Mouse (Mus musculus) liver, adult 2 months (tissue): ENCODE measurements at regions not wholly inside any gene's neighbourhood (a gene's known extent, or its start where the extent isn't known, plus 50 kb on each side); places are given as distances from the start of the nearest gene placed in this dataset.
"Not testable (repeated sequence)": the region's sequence is repeated elsewhere in the genome, so short reads cannot be mapped to it uniquely, and the experiment has no call there.

ENCODE experiments used
- DNase-seq: peaks from one replicate; pipeline ENCODE4 v3.0.0-alpha.2; 2011; ENCODE audit warnings: low read depth, low spot score; ENCODE audit errors: extremely low read depth
- H3K27ac ChIP-seq: fragments of 200-500 bp; replicated peaks from 2 replicates; pipeline ENCODE4 v1.5.1; 2012; ENCODE audit warnings: low read depth, mild to moderate bottlenecking, control low read depth, inconsistent platforms, low read length; ENCODE audit not compliant: insufficient read depth
- H3K27me3 ChIP-seq: fragments of 200-500 bp; 2 replicates; pipeline ENCODE4 v1.6.1; 2012; ENCODE audit warnings: mild to moderate bottlenecking, moderate library complexity, low read length, inconsistent platforms; ENCODE audit not compliant: control insufficient read depth, insufficient read depth
- H3K36me3 ChIP-seq: fragments of 200-500 bp; 2 replicates; pipeline ENCODE4 v1.6.1; 2012; ENCODE audit warnings: low read length, inconsistent platforms; ENCODE audit not compliant: control insufficient read depth, insufficient read depth
- H3K4me1 ChIP-seq: fragments of 200-500 bp; 2 replicates; pipeline ENCODE4 v1.6.1; 2011; ENCODE audit warnings: low read length; ENCODE audit not compliant: control insufficient read depth, insufficient read depth
- H3K4me3 ChIP-seq: fragments of 200-500 bp; 2 replicates; pipeline ENCODE4 v1.5.1; 2011; ENCODE audit warnings: low read depth, mild to moderate bottlenecking, control low read depth, low read length, moderate library complexity; ENCODE audit not compliant: insufficient read depth
- H3K79me2 ChIP-seq: fragments of 200-500 bp; 2 replicates; pipeline ENCODE4 v1.6.1; 2012; ENCODE audit warnings: inconsistent platforms, mild to moderate bottlenecking, low read length, moderate library complexity; ENCODE audit not compliant: control insufficient read depth, insufficient read depth
- H3K9ac ChIP-seq: fragments of 200-500 bp; 2 replicates; pipeline ENCODE4 v1.6.1; 2012; ENCODE audit warnings: low read depth, mild to moderate bottlenecking, control low read depth, inconsistent platforms, low read length
- CTCF ChIP-seq: fragments of 200-500 bp; IDR thresholded peaks from 2 replicates; pipeline ENCODE4 v1.5.1; 2011; ENCODE audit warnings: low read depth, low read length, control low read depth
- POLR2A ChIP-seq: fragments of 200-500 bp; IDR thresholded peaks from 2 replicates; pipeline ENCODE4 v1.6.1; 2011; ENCODE audit warnings: low read length, control low read depth; ENCODE audit not compliant: insufficient read depth; ENCODE audit errors: extremely low read depth
- WGBS: fragments of 180-500 bp; shearing (Covaris S2); methylation state at CpG from one replicate; pipeline ENCODE4 v1.1.7; 2018; 5-methylcytosine and 5-hydroxymethylcytosine counted together

- 0 out of 2 replicates have a peak, but pooled peaks cover 2% of the 10 kb centered on the region for H3K4me1 ChIP-seq
- DNase-seq = no peak
- H3K36me3 ChIP-seq = no peaks in the 10 kb centered on the region
- H3K27ac ChIP-seq = no peak overlapping the region
- WGBS = 96% methylated on average over 6 of the region's 6 CpGs
- H3K79me2 ChIP-seq = no peaks in the 10 kb centered on the region
- no peak overlapping the region for H3K4me3 ChIP-seq
- no peaks in the 10 kb centered on the region for H3K27me3 ChIP-seq
- no peak for TF ChIP-seq CTCF
- TF ChIP-seq POLR2A = no peak
- H3K9ac ChIP-seq = no peak overlapping the region
These were observed 216.9 kb upstream of the Klf3 start for GRCm38 (mm10) chr5:64586316-64586715.

- no peak for DNase-seq
- H3K4me1 ChIP-seq = 0 out of 2 replicates have a peak, but pooled peaks cover 2% of the 10 kb centered on the region
- no peaks in the 10 kb centered on the region for H3K27me3 ChIP-seq
- no peak overlapping the region for H3K9ac ChIP-seq
- no peak overlapping the region for H3K27ac ChIP-seq
- H3K36me3 ChIP-seq = no peaks in the 10 kb centered on the region
- H3K79me2 ChIP-seq = no peaks in the 10 kb centered on the region
- TF ChIP-seq CTCF = no peak
- TF ChIP-seq POLR2A = no peak
- 92% methylated on average over 3 of the region's 3 CpGs for WGBS
- no peak overlapping the region for H3K4me3 ChIP-seq
These were observed 216.3 kb upstream of the Klf3 start for GRCm38 (mm10) chr5:64586933-64587332.

GRCm38 (mm10) chr5:64587895-64588738, 215.1 kb upstream of the Klf3 start:
- DNase-seq = no peak
- Histone ChIP-seq H3K36me3 (no peaks in the 10 kb centered on the region), H3K27ac (no peak overlapping the region), H3K9ac (no peak overlapping the region), H3K4me1 (0 out of 2 replicates have a peak, but pooled peaks cover 2% of the 10 kb centered on the region), H3K79me2 (no peaks in the 10 kb centered on the region), H3K4me3 (no peak overlapping the region), H3K27me3 (no peaks in the 10 kb centered on the region)
- TF ChIP-seq POLR2A (no peak), CTCF (no peak)
- 79% methylated on average over 8 of the region's 8 CpGs for WGBS

- H3K4me1 ChIP-seq = not testable (repeated sequence)
These were observed 214.4 kb upstream of the Klf3 start for GRCm38 (mm10) chr5:64588768-64589167.

GRCm38 (mm10) chr5:64590036-64590435, 213.2 kb upstream of the Klf3 start:
- Histone ChIP-seq H3K79me2 (no peaks in the 10 kb centered on the region), H3K27ac (no peak overlapping the region), H3K4me3 (no peak overlapping the region), H3K4me1 (0 out of 2 replicates have a peak, but pooled peaks cover 2% of the 10 kb centered on the region), H3K9ac (no peak overlapping the region), H3K27me3 (no peaks in the 10 kb centered on the region), H3K36me3 (no peaks in the 10 kb centered on the region)
- WGBS = 92% methylated on average over 5 of the region's 5 CpGs
- no peak for DNase-seq
- no peak for TF ChIP-seq CTCF
- no peak for TF ChIP-seq POLR2A

More at GRCm38 (mm10) chr5:64588768-64589167, 214.4 kb upstream of the Klf3 start:
- H3K4me3 ChIP-seq, DNase-seq, H3K27me3 ChIP-seq, H3K36me3 ChIP-seq, H3K9ac ChIP-seq, H3K79me2 ChIP-seq, H3K27ac ChIP-seq: not testable (repeated sequence)
- 98% methylated on average over 8 of the region's 8 CpGs for WGBS

- WGBS = 88% methylated on average over 1 of the region's 1 CpGs
- H3K4me3 ChIP-seq = no peak overlapping the region
- no peaks in the 10 kb centered on the region for H3K36me3 ChIP-seq
- H3K9ac ChIP-seq = no peak overlapping the region
- DNase-seq = no peak
- 0 out of 2 replicates have a peak, but pooled peaks cover 2% of the 10 kb centered on the region for H3K4me1 ChIP-seq
- no peaks in the 10 kb centered on the region for H3K27me3 ChIP-seq
- no peak overlapping the region for H3K27ac ChIP-seq
- TF ChIP-seq CTCF (no peak), POLR2A (no peak)
- H3K79me2 ChIP-seq = no peaks in the 10 kb centered on the region
These were observed 212.4 kb upstream of the Klf3 start for GRCm38 (mm10) chr5:64590747-64591146.
